Mouse (Mus musculus) CD4-positive, CD25-positive, alpha-beta regulatory T cell, adult 2 months (primary cell): Measurements from ENCODE around the gene Znfx1.
A peak's percentile ranks its signal among the peaks of the same experiment; 100 is the strongest.

Experiments used
- DNase-seq: peaks from one replicate; pipeline ENCODE4 v3.0.0-alpha.2; 2012; ENCODE audit warnings: low read depth, low spot score

The Znfx1 gene

DNA sequence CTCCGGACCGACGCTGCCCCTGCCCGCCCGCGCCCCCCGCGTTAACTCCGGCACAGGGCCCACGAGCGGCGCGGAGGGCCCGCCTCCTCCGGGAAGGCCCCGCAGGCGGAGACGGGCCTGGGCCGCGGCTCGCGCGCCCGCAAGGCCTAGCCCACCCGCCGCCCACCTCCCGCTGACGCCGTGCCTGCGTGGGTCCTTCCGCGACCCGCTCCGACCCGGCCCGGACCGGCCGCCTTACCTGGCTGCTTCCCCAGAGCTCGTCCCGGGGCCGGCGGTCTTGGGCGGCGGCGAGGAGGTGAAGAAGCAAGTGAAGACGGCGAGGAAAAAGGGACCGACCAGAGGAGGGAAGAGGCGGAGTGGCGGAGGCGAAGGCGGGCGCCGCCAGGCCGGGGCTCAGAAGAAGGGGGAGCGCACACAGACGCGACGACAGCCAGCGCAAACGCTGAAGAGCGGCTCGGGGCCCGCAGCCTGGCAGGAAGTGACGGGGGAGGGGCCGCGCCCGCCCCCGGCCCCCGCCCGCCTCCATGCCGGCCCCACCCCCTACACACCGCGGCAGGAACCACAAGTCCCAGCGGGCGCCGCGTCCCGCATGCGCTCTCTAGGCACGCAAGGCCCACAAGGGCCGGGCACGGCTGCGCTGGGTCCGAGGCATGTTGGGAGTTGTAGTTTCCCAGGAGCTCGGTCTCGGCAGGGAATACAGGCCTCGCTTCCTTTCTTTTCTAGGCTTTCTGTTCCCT is 66.9 kb downstream of the Znfx1 start, which contains the start of gene Stau1:
Stau1 (minus strand) TSS at position 504 of the 737 bp plus-strand sequence.
- DNase-seq, result peak; percentile 98

DNA sequence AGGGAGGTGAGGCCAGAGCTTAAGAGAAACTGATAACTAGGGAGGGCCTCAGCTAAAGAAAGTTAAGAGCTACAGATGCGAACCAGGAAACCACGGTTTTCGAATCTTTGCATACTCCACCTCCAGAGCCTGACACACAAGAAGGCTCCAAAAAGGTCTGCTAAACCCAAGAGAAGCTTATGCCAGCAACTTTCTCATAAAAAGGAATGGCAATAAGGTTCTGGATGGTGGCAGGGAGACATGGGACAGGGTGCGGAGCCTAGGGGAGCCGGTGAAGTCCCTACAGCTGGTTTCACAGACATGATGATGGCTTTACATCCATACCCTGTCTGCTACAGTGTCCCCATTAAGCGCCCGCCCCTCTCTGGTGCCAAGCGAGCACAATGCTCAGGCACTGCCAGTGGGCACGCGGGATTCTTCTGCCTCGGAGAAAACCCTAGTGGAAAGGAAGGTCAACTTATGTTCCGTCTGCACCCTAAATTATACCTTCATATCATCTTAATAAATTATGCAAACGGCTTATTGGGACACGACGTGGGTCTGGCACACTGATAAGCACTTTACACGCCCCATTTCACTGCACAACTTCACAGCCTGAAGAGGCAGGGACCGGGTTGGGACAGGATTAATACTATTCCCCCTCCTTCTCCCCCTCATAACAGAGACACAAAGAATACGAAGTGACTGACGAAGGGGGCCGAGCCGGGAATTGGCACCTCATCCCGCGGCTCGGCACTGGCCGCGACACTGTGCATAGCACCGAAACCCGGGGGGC is 67.6 kb downstream of the Znfx1 start:
- peak; percentile 54 for DNase-seq

DNA sequence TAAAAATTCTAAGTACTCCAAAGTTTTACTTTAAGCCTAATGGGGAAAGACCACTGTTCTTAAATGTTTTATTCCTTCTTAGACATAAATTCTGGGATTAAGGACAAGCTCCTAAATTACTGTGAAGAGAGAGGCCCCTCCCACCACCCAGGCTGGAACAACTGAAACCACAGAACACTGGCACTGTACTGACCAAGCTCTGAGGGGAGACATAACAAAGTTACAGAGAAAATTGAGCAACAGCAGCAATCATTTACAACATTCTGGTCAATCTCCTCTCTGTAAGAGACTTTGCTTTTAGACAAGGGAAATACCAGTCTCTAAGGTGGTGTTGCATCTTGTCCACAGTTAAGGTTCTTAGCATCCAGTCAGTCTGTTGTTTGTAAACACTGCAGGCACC is 70.9 kb downstream of the Znfx1 start:
- DNase-seq, result no peak

DNA sequence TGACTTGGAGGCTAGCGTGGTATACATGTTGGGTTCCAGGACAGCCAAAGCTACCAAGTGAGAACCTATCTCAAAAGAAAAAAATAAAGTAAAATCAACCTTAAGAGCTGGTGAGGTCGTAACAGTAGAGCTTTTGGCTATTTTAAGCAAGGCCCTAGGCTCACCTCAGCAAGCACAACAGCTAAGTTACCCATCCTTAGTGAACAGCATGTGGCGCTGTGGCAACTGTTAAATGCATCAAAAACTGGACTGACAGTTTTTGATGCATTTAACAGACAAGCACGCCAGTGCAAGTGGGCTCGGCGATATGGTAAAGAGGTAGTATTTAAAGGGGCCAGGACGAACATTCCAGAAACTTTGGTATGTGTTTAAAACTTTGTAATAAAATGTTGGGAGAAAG is 72.0 kb downstream of the Znfx1 start:
- DNase-seq, result no peak
